Mouse (Mus musculus) cerebellum, adult 2 months (tissue): ENCODE results near the gene Hist1h2ap. TPM values are rescaled to one million over a fixed set of nuclear protein-coding genes. Genes with fewer than 3 reads are reported as not detected.
A peak's percentile ranks its signal among the peaks of the same experiment; 100 is the strongest.
"Not testable (repeated sequence)": the region's sequence is repeated elsewhere in the genome, so short reads cannot be mapped to it uniquely, and the experiment has no call there.

Experiments
- DNase-seq, 2 experiments: peaks; one replicate each; pipeline ENCODE4 v3.0.0; 2021
- H3K27ac ChIP-seq: fragments of 200-500 bp; 2 replicates; pipeline ENCODE4 v1.5.1; 2012; ENCODE audit warnings: low read length, control low read depth, inconsistent platforms; ENCODE audit not compliant: insufficient read depth
- H3K27me3 ChIP-seq: fragments of 200-500 bp; 2 replicates; pipeline ENCODE4 v1.6.1; 2012; ENCODE audit warnings: inconsistent platforms, mild to moderate bottlenecking, low read length, moderate library complexity; ENCODE audit not compliant: control insufficient read depth, insufficient read depth
- H3K4me1 ChIP-seq: fragments of 200-500 bp; 2 replicates; pipeline ENCODE4 v1.6.1; 2011; ENCODE audit warnings: low read length; ENCODE audit not compliant: control insufficient read depth, insufficient read depth
- H3K4me3 ChIP-seq: fragments of 200-500 bp; replicated peaks from 2 replicates; pipeline ENCODE3; 2011; ENCODE audit warnings: mild to moderate bottlenecking, low read depth, low read length, control low read depth; ENCODE audit not compliant: insufficient read depth
- CTCF ChIP-seq: fragments of 200-500 bp; IDR thresholded peaks from 2 replicates; pipeline ENCODE4 v1.5.1; 2011; ENCODE audit warnings: low read depth, mild to moderate bottlenecking, control low read depth, low read length, moderate library complexity, borderline replicate concordance; ENCODE audit not compliant: insufficient read depth
- POLR2A ChIP-seq: fragments of 200-500 bp; IDR thresholded peaks from 2 replicates; pipeline ENCODE4 v1.6.1; 2011; ENCODE audit warnings: low read length, control low read depth, borderline replicate concordance; ENCODE audit not compliant: insufficient read depth
- WGBS: fragments of 180-500 bp; shearing (Covaris S2); methylation state at CpG from one replicate; pipeline ENCODE4 v1.1.7; 2018; 5-methylcytosine and 5-hydroxymethylcytosine counted together
- polyA plus RNA-seq: library from polyadenylated mRNA; depleted of rRNA; stranded (reverse); fragments of >200 nt; gene quantifications from 2 replicates; pipeline ENCODE4 v1.2.3, GENCODE M21; 2012; rRNA removed

Gene Hist1h2ap
- 1.5 and 1.6 TPM in 2 replicates for polyA plus RNA-seq

DNA sequence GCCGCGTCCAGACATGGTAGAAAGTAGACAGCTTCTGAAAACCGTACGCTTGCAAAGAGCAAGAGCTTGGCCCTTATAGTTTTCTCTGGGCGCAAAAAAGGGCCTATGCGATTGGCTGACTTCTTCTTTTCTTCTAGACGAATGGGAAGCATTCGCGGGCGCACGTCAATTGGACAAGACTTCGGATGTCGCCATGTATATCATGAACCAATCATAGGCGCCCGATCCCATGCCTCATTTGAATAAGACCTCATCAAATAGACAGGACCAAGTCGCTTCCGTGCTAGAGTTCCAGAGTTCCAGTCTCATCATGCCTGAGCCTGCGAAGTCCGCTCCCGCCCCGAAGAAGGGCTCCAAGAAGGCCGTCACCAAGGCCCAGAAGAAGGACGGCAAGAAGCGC, at the start of gene Hist1h2ap, which contains the start of gene Hist1h2br:
Hist1h2ap (minus strand) TSS at position 47 of the 400 bp plus-strand sequence.
Hist1h2br (plus strand) TSS at position 283 of the 400 bp plus-strand sequence.
- not testable (repeated sequence) for H3K27ac ChIP-seq, H3K4me1 ChIP-seq
- no CpG with 5 or more reads among the region's 24 CpGs for WGBS

DNA sequence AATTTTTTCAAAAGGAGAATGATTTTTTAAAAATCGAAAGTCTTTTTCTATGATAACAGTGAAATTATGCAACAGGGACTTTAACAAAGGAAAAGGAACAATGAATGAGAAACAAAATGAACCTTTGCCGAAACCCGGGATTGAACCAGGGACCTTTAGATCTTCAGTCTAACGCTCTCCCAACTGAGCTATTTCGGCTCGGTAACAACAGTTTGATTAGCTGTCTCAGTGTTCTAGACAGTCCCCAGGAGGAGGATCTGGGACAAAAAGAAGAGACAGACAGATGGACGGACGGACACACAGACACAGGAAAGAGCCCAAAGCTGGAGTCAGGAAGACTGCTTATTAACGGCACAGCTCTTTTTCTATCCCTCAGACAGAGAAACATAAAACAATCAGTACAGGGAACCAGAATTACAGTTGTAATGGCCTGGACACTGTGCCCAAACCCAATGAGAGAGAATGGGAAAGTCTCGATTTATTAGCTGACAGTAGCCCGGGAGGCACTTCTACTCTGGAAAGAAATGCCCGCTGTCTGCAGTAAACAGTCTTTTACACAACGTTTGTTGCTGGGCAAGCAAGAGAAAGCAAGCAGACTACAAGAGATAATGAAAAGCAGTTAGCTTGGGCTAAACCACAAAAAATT, 49.6 kb upstream of the Hist1h2ap start:
- H3K4me1 ChIP-seq = no peaks in the 10 kb centered on the region
- 14% methylated on average over 13 of the region's 13 CpGs for WGBS
- H3K27ac ChIP-seq = no peak overlapping the region
- no peak for TF ChIP-seq CTCF
- TF ChIP-seq POLR2A = no peak
- DNase-seq = peak; percentile 12 to 22
- no peaks in the 10 kb centered on the region; the same call in 1 of the 2 replicates for H3K27me3 ChIP-seq
- H3K4me3 ChIP-seq = no peak overlapping the region

More for the DNA sequence above, at the start of gene Hist1h2ap, which contains the start of gene Hist1h2br:
- not testable (repeated sequence) for H3K27me3 ChIP-seq, DNase-seq, H3K4me3 ChIP-seq

DNA sequence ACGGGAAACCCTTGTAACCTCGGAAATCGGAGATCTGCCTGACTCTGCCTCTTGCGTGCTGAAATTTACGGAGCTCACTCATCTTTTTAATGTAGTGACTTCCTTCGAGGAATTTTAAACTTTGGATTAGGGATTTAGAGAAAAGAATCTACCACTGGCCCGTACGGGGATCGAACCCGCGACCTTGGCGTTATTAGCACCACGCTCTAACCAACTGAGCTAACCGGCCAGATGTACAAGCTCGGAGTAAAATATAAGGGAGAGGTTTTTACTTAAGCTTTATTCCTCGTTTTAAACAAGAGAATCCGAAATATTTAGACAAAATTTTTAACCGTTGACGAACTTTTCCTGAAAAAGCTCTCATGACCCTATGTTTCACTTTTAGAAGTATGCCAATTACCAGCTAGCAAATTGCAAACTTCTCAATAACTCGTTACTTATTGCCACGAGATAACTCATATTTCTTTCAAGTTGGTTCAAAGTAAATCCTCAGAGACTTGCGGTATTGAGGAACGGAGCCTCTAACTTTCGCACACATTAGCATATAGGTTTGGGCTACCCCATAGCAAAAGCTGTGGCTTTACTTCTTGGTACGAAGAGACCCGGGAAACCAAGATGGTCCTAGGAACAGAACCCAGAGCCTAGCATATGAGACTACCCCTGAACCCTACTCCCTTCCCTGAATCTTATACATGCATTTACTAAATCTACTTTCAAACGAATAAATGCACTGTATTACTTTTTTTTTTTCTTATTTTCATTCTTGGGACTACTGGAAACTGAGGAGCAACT, 48.8 kb upstream of the Hist1h2ap start:
- no peak overlapping the region for H3K4me3 ChIP-seq
- H3K27ac ChIP-seq = no peak overlapping the region
- DNase-seq = peak in 1 of 2 experiments; percentile 13
- H3K27me3 ChIP-seq = no peaks in the 10 kb centered on the region; the same call in 1 of the 2 replicates
- TF ChIP-seq CTCF (no peak), POLR2A (no peak)
- WGBS = 15% methylated on average over 27 of the region's 27 CpGs
- no peaks in the 10 kb centered on the region for H3K4me1 ChIP-seq

DNA sequence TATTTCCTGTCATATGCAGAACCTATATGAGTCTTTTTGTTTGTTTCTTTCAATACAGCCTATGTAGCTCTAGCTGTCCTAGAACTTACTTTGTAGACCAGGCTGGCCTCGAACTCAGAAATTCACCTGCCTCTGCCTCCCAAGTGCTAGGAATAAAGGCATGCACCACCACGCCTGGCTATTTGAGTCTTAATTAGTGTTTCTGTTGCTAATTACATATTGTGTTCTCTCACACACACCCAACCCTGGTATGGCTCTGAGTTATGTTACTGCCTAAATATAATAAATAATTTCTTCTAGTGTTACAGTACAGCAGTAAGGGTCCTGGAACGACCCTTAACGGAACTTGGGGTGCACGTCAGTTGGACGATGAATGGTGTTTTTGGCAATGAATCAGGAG, 47.4 kb upstream of the Hist1h2ap start:
- no peak overlapping the region for H3K27ac ChIP-seq
- TF ChIP-seq POLR2A (no peak), CTCF (no peak)
- no peak overlapping the region for H3K4me3 ChIP-seq
- no peaks in the 10 kb centered on the region; the same call in 1 of the 2 replicates for H3K27me3 ChIP-seq
- 81% methylated on average over 6 of the region's 6 CpGs for WGBS
- H3K4me1 ChIP-seq = no peaks in the 10 kb centered on the region
- DNase-seq = no peak

DNA sequence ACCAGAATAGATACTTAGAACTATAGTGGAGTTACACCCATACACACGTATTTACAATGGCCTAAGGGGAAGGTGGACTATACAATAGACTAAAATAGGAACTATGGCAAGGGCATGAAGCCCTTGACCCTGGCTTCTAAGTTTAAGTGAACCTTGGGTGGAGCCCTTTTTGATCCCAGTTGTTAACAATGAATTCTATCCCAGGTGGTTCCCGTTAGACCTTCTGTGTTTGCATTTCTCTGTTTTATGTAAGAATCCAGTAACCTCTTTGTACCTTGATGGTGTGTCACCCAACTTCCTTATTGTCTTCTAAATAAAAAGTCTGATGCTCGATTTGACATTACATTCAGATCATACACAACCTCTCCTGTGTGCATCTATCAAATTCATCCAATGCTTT, 32.2 kb upstream of the Hist1h2ap start:
- WGBS = 69% methylated on average over 3 of the region's 3 CpGs
- H3K4me3 ChIP-seq, DNase-seq, H3K27ac ChIP-seq, H3K27me3 ChIP-seq, H3K4me1 ChIP-seq: not testable (repeated sequence)

DNA sequence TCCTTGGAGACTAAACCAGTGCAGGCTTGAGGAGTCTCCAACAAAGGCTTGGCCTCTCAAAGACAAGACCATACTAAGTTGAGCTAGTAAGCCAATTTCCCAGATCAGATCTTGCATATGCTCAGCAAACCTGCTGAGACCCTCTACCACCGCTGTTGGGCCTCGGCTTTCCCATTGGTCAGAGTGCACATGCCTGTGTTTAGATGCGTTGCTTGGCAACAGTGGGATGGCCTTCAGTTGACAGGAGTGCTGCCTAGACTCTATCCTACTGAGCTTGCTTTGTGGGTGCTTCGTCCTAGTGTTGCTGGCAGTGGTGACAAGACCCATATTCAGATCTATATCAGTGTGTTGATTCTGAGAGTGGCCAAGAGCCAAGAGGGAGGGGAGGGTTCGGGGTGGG, 28.3 kb upstream of the Hist1h2ap start:
- DNase-seq = no peak
- WGBS = 10% methylated on average over 5 of the region's 5 CpGs
- Histone ChIP-seq H3K27ac (no peak overlapping the region), H3K4me1 (no peaks in the 10 kb centered on the region), H3K27me3 (no peaks in the 10 kb centered on the region), H3K4me3 (no peak overlapping the region)
- TF ChIP-seq POLR2A (no peak), CTCF (no peak)

DNA sequence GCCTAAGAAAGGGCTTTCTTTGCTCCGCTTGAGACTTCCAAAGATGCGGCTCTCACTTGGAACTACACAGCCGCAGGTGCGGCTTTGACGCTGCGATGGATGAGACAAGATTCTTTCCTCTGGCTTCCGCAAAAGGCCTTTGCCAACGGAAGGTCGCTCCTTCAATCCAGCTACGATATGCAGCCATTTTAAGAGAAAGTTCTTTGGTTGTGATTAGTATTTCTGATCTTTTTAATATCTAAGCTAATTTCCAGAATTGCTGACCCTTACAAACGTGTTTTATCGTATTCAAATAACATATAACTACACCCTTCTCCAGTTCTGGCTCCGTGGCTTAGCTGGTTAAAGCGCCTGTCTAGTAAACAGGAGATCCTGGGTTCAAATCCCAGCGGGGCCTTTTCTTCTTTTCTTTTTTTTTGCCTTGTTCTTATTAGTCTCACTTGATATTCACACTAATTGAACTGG, 22.4 kb upstream of the Hist1h2ap start:
- H3K4me3 ChIP-seq = peak overlapping the region; percentile 84
- no peaks in the 10 kb centered on the region; the same call in 1 of the 2 replicates for H3K4me1 ChIP-seq
- H3K27ac ChIP-seq = 0 out of 2 replicates have a peak overlapping the region, but pooled peaks have one; percentile 28
- WGBS = 4% methylated on average over 15 of the region's 15 CpGs
- no peaks in the 10 kb centered on the region for H3K27me3 ChIP-seq
- TF ChIP-seq POLR2A (no peak), CTCF (no peak)
- peak; percentile 61 to 80 for DNase-seq

DNA sequence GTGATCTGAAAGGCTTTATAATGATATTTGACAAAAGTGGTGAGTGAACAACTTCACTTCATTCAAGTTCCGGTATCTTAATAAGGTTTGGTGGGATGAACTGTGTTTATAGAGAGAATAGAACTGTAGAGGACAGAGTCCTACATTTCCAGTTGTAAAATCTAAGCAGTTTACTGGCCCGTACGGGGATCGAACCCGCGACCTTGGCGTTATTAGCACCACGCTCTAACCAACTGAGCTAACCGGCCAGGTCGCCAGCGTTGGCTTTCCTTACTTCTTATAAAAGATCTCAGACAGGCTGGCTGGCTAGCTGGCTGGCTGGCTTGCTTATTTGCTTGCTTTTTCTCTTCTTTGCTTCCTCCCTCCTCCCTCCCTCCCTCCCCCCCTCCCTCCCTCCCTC, 21.8 kb upstream of the Hist1h2ap start:
- DNase-seq = peak; percentile 86 to 94
- Histone ChIP-seq H3K27ac (no peak overlapping the region), H3K27me3 (no peaks in the 10 kb centered on the region), H3K4me3 (peak overlapping the region; percentile 84), H3K4me1 (no peaks in the 10 kb centered on the region; the same call in 1 of the 2 replicates)
- WGBS = 5% methylated on average over 11 of the region's 11 CpGs
- no peak for TF ChIP-seq CTCF
- no peak for TF ChIP-seq POLR2A
